Comparison of ENCODE assay signal across 7 mouse cellular contexts in the genomic region with DNA sequence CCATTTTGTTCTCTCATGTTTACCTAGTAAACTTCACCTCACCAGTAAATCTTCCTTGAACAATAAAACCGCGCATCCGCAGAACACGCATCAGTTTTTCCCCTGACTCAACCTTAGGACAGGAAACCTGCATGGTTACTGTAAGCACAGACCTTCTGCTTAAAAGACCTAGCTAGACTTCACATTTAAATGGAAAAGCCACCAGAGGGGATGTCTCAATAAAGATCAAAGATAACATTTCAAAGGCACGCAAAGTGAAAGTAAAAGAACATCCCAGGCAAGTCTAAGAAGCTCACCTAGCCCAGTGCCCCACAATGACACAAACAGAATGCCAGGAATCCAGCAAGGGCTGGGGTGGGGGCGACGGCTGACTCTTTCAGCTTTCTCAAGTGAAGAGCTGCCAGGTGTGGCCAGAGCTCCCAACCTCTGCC. TPM values are rescaled to one million over a fixed set of nuclear protein-coding genes. Genes with fewer than 3 reads are reported as not detected.
DNase-seq lines count a peak whose midpoint lies in the region; ATAC-seq and TF ChIP-seq lines count a peak whose summit lies in the region.

No protein-coding gene starts in this region.

- H3K9me3 ChIP-seq in heart, embryonic 11.5 days (replicated peaks; ENCODE audit: control insufficient read depth, low read length): no peaks in the 10 kb centered on the region
- no peaks in the 10 kb centered on the region for H3K9me3 ChIP-seq in limb, embryonic 14.5 days (ENCODE audit: control insufficient read depth, low read length)
- H3K9me3 ChIP-seq in stomach, embryonic 14.5 days (ENCODE audit: control insufficient read depth, low read depth, low read length): no peaks in the 10 kb centered on the region

- no peak for TF ChIP-seq POLR2A in limb, embryonic 14.5 days (IDR thresholded peaks at IDR 0.05; ENCODE audit: borderline replicate concordance, extremely low read depth, insufficient read depth, insufficient read length)

- peaks cover 12% of the 10 kb centered on the region for H3K4me1 ChIP-seq in heart, embryonic 11.5 days (ENCODE audit: control insufficient read depth, insufficient read depth, low read length)
- peaks cover 14% of the 10 kb centered on the region; the same call in 1 of the 2 replicates for H3K4me1 ChIP-seq in limb, embryonic 14.5 days (ENCODE audit: control insufficient read depth, insufficient read depth, low read length)
- H3K4me1 ChIP-seq in stomach, embryonic 14.5 days (ENCODE audit: control insufficient read depth, insufficient read depth, low read length): no peaks in the 10 kb centered on the region

- 0 out of 2 replicates have a peak overlapping the region, but pooled peaks have one; percentile 13 for H3K27ac ChIP-seq in heart, embryonic 11.5 days (ENCODE audit: low read depth, low read length)
- no peak overlapping the region for H3K27ac ChIP-seq in limb, embryonic 14.5 days (replicated peaks; ENCODE audit: low read depth, low read length)
- H3K27ac ChIP-seq in stomach, embryonic 14.5 days (ENCODE audit: low read length): peak overlapping the region; percentile 52; the same call in 1 of the 2 replicates

- DNase-seq in 3134 (ENCODE audit: extremely low read depth, insufficient read length, low spot score): peak; percentile 20
- peak; percentile 43 to 56 for DNase-seq in CD8-positive naive resting alpha-beta T cell, adult 2 months (ENCODE audit: low read depth in 2 of 2, low spot score in 2 of 2)
- DNase-seq in limb, embryonic 14.5 days (ENCODE audit: low spot score): no peak
- DNase-seq in urinary bladder, postnatal 4 days (ENCODE audit: low spot score in 2 of 2): no peak
- DNase-seq in right cerebral cortex, postnatal 14 days: no peak

- H3K27me3 ChIP-seq in heart, embryonic 11.5 days (ENCODE audit: control insufficient read depth, insufficient read depth, low read length): no peaks in the 10 kb centered on the region
- H3K27me3 ChIP-seq in limb, embryonic 14.5 days (ENCODE audit: control insufficient read depth, insufficient read depth, low read length): no peaks in the 10 kb centered on the region
- H3K27me3 ChIP-seq in stomach, embryonic 14.5 days (ENCODE audit: control insufficient read depth, insufficient read depth, low read length): no peaks in the 10 kb centered on the region

- peak overlapping the region; percentile 91 for H3K4me2 ChIP-seq in heart, embryonic 11.5 days
- H3K4me2 ChIP-seq in limb, embryonic 14.5 days (replicated peaks; ENCODE audit: low read depth, low read length, severe bottlenecking): peak overlapping the region; percentile 75
- peak overlapping the region; percentile 52 for H3K4me2 ChIP-seq in stomach, embryonic 14.5 days (replicated peaks; ENCODE audit: low read depth, low read length)

- peak overlapping the region; percentile 74 for H3K9ac ChIP-seq in heart, embryonic 11.5 days (ENCODE audit: low read depth, low read length)
- H3K9ac ChIP-seq in limb, embryonic 14.5 days (ENCODE audit: low read depth, low read length, severe bottlenecking): 0 out of 2 replicates have a peak overlapping the region, but pooled peaks have one; percentile 47
- H3K9ac ChIP-seq in stomach, embryonic 14.5 days (replicated peaks; ENCODE audit: low read depth, low read length): no peak overlapping the region; the same call in 1 of the 2 replicates

- H3K36me3 ChIP-seq in heart, embryonic 11.5 days (ENCODE audit: control insufficient read depth, insufficient read depth, low read length): 0 out of 2 replicates have a peak, but pooled peaks cover 8% of the 10 kb centered on the region
- no peaks in the 10 kb centered on the region for H3K36me3 ChIP-seq in limb, embryonic 14.5 days (ENCODE audit: control insufficient read depth, insufficient read depth, low read length)
- no peaks in the 10 kb centered on the region for H3K36me3 ChIP-seq in stomach, embryonic 14.5 days (ENCODE audit: control insufficient read depth, insufficient read depth, low read length)

- ATAC-seq in heart, embryonic 11.5 days (replicated peaks; ENCODE audit: insufficient number of reproducible peaks, low FRiP score, low TSS enrichment): no peak
- ATAC-seq in limb, embryonic 14.5 days (ENCODE audit: low FRiP score, low read depth): no peak
- ATAC-seq in stomach, embryonic 14.5 days (ENCODE audit: insufficient number of reproducible peaks, insufficient read depth, low FRiP score, low read depth): no peak

- 23% methylated on average over 7 of the region's 7 CpGs for WGBS in heart, embryonic 11.5 days (ENCODE audit: insufficient replicate concordance)
- 24% methylated on average over 7 of the region's 7 CpGs for WGBS in limb, embryonic 14.5 days
- 25% methylated on average over 7 of the region's 7 CpGs for WGBS in stomach, embryonic 14.5 days

- peak overlapping the region; percentile 55 for H3K4me3 ChIP-seq in heart, embryonic 11.5 days (ENCODE audit: low read depth, low read length)
- 0 out of 2 replicates have a peak overlapping the region, but pooled peaks have one; percentile 34 for H3K4me3 ChIP-seq in limb, embryonic 14.5 days (replicated peaks; ENCODE audit: low read length)
- H3K4me3 ChIP-seq in stomach, embryonic 14.5 days (ENCODE audit: low read depth, low read length): peak overlapping the region; percentile 30

RNA-seq across cellular contexts. Expression of gene Lmod3, which starts 58.4 kb away (rescaled TPM):
- polyA plus RNA-seq in heart, embryonic 11.5 days (2014; fragmentation: Nextera tagmentation; extraction: Ambion mirVana): 19.0 and 19.3 TPM in 2 replicates
- polyA plus RNA-seq in limb, embryonic 14.5 days (2012; rRNA removed): 6.6 and 11.9 TPM in 2 replicates
- 9.4 and 12.2 TPM in 2 replicates for polyA plus RNA-seq in limb, embryonic 14.5 days (2014; fragmentation: Nextera tagmentation; extraction: Ambion mirVana)
- not detected in 2 replicates for polyA plus RNA-seq in stomach, embryonic 14.5 days (2014; fragmentation: Nextera tagmentation; extraction: Ambion mirVana)

Comparison
In these comparisons a context has a peak if more than half of its experiments do, and no peak if none do; other contexts are left out.
1. DNase-seq: peak in 3134 (single experiment) and CD8-positive naive resting alpha-beta T cell, adult 2 months (2 of 2); none in limb, embryonic 14.5 days (single experiment), urinary bladder, postnatal 4 days (0 of 2) and right cerebral cortex, postnatal 14 days (single experiment).
2. Peak in every context shown above with its lines, with median percentiles within 50 percentile points of each other: H3K4me2 ChIP-seq and H3K4me3 ChIP-seq.